Mouse (Mus musculus) natural killer cell, adult 2 months (primary cell): ENCODE results near the gene Sema6d.

Experiments used
- DNase-seq, 2 experiments: peaks; one replicate each; pipeline ENCODE4 v3.0.0; 2022; ENCODE audit warnings: low spot score in 2 of 2

The Sema6d gene

DNA sequence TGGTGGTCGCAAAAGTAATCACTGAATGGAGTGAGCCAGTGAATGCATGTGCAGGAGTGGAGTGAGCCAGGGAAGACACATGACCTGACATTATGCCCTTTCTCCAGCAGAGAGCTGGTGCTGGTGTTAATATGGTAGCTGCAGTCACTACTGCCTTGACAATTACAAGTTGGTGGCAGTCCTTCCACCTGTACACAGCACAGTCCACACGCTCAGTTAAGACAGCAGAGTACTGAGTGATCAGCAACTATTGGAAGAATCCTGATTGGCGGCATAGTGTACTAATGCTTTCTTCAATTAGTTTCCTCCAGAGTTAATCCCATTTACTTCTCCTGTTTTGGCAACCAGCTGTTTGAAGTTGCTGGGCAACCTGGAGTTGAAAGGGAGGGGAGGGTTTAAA, 81.9 kb downstream of the Sema6d start:
- DNase-seq = no peak

DNA sequence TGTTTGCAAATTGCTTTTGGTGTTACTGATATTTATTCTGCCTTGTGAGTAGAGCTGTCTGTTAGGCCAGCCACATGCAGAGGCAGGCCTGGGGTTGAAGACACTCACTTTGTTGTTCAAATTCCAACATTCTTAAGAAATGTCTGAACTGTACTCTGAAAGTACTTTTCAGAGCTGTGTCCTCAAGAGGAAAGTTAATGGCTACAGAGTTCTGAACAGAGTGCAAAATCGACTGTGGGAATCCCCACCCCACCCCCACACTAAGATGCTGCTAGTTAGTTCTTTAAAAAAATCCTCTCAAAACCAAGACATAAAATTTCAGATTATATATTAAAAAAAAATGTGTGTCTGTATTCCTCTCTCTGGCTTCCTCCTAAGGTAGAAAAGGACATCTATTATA, 86.5 kb downstream of the Sema6d start:
- DNase-seq = no peak

- no peak for DNase-seq
Measured at GRCm38 (mm10) chr2:124176711-124177169, 87.0 kb downstream of the Sema6d start.

DNA sequence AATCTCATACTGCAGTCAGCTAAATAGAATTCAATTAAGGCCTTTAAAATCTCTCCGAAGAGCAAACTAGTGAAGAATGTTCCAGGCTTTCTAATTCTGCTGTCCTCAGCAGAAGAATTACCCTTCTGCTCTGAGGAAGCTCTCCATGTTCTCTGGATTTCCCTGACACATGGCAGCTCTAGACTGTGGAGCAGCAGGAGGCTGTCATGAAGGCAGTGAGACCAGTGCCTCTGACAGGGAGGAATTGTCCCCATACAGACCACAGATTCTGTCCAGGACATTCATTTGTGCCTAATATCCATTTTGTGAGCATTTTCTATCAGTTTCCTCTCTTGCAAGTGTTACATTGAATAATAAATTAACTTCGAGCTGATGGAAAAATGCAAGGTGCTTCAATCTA, 99.5 kb downstream of the Sema6d start:
- no peak for DNase-seq

- DNase-seq = no peak
Measured at GRCm38 (mm10) chr2:124194041-124194440, 104.3 kb downstream of the Sema6d start.

GRCm38 (mm10) chr2:124201493-124201892, 111.7 kb downstream of the Sema6d start:
- no peak for DNase-seq

GRCm38 (mm10) chr2:124202475-124202990, 112.8 kb downstream of the Sema6d start:
- DNase-seq = no peak

- no peak for DNase-seq
Measured at GRCm38 (mm10) chr2:124205811-124206210, 116.0 kb downstream of the Sema6d start.

- DNase-seq = no peak
Measured at GRCm38 (mm10) chr2:124208251-124208650, 118.5 kb downstream of the Sema6d start.

GRCm38 (mm10) chr2:124223559-124223958, 133.8 kb downstream of the Sema6d start:
- no peak for DNase-seq

DNA sequence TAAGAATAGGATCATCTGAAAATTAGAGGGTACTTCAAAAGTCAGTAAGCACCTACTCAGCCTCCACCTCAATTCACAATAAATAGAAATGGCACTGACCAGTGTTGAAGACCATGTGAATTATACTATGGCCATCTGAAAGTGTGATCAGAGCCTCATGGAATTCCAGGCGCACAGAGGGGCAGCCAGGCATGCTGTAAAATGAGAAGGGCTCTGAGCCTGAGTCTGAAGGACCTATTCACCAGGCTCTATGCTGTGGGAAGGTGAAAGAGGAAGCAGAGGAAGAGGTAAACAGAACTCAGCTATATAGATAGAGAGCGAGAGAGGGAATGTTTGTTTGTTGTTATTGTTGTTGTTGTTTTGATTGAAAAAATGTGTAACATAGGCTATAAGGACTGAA, 134.6 kb downstream of the Sema6d start:
- no peak for DNase-seq

- DNase-seq = no peak
Measured at GRCm38 (mm10) chr2:124234636-124235221, 145.0 kb downstream of the Sema6d start.

GRCm38 (mm10) chr2:124235237-124236055, 145.7 kb downstream of the Sema6d start:
- no peak for DNase-seq

GRCm38 (mm10) chr2:124236831-124237230, 147.1 kb downstream of the Sema6d start:
- DNase-seq = no peak

GRCm38 (mm10) chr2:124243608-124244007, 153.8 kb downstream of the Sema6d start:
- no peak for DNase-seq

- no peak for DNase-seq
Measured at GRCm38 (mm10) chr2:124244543-124245245, 154.9 kb downstream of the Sema6d start.

DNA sequence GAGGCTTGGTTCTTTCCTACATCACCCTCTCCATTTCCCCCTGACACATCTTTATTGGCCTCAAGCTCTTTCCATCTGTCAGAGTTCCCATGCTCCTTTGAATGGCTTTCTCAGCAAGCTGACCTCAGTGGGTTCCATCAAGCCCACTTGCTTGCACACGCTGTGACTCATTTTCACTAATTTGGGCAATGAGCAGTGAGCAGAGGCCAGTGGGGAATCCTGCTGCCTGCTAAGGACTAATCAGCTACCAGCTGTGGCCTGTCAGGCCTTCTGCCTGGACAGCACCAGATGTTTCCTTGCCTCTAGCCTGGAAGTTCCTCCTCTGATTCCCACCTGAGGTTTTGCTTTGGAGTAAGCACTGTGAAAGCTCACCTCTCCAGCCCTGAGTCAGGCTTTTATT, 168.3 kb downstream of the Sema6d start:
- DNase-seq = no peak

DNA sequence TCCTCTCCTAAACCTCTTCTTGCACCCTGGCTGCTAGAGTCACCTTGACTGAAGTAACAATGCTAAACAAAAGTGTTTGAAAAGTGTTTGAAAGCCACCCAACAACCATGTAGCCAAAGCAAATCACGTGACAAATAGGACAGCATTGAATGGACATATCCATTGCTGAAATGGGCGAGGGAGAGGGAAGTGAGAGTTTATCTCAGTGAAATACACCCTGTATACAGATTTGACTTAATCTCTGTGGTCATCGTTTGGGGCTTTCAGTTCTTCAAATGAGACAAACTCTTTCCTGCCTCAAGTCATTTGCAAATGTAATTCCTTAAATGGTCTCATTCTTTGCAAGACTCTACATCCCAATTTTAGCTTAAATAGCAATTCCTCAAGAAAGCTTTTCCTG, 174.5 kb downstream of the Sema6d start:
- no peak for DNase-seq

DNA sequence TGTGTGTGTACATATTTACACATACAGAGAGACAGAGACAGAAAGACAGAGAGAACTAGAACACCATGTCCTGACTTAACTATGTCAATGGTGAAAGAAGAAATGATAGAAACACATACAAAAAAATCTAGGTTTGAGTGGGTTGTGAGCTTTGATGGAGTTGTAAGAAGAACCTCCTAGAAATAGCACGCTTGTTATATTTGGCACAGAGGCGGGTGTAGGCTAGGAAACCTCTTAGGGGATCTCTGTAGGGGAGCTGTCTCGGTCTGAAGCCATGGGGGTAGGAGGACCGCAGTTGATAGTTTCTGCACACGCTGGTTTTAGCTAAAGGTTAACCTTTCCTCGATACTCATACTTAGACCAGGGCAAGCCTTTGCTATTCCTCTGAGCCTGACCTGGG, 181.4 kb downstream of the Sema6d start:
- DNase-seq = no peak

DNA sequence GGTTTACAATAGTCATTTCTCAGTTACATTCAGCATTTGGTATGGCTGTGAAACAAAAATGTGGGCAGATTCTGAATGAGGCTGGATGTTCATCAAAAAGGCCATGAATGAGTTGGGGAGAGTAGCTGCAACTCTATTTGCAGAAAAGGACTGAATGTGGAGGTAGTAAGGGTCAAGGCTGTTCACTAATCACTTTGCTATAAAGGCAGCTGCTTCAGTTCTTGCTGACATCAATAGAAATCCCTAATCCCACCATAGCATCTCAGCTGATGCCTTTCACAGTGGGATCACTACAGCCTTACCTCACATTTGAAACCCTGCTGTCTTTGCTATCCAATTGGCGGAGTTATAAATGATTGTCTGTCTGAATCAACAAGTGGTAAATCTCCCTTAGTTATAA, 187.7 kb downstream of the Sema6d start:
- no peak for DNase-seq

GRCm38 (mm10) chr2:124285109-124285508, 195.3 kb downstream of the Sema6d start:
- no peak for DNase-seq

GRCm38 (mm10) chr2:124289356-124289755, 199.6 kb downstream of the Sema6d start:
- DNase-seq = no peak

GRCm38 (mm10) chr2:124291145-124291544, 201.4 kb downstream of the Sema6d start:
- no peak for DNase-seq
